Mouse (Mus musculus) liver, postnatal 0 days (tissue): ENCODE results near the gene Tmem191c. TPM values are rescaled to one million over a fixed set of nuclear protein-coding genes. Genes with fewer than 3 reads are reported as not detected.

Experiments
- ATAC-seq: fragments of 200-750 bp; cut with Nextera tagmentation; 2 replicates; pipeline ENCODE4 v1.8.0; 2017; ENCODE audit warnings: mild to moderate bottlenecking, moderate library complexity
- DNase-seq: peaks from one replicate; pipeline ENCODE4 v3.0.0-alpha.2; 2016
- H3K27ac ChIP-seq: fragments of 300-500 bp; sonication (generic); 2 replicates; pipeline ENCODE4 v1.5.1; 2014; ENCODE audit warnings: antibody characterized with exemption, moderate library complexity, mild to moderate bottlenecking, low read depth
- H3K27me3 ChIP-seq: fragments of 300-500 bp; sonication (generic); 2 replicates; pipeline ENCODE4 v1.6.1; 2014; ENCODE audit warnings: low read length, control low read depth, mixed read lengths; ENCODE audit not compliant: insufficient read depth
- H3K36me3 ChIP-seq: fragments of 300-500 bp; sonication (generic); replicated peaks from 2 replicates; pipeline ENCODE4 v1.6.1; 2014; ENCODE audit warnings: mild to moderate bottlenecking, control low read depth, low read length, moderate library complexity, mixed read lengths; ENCODE audit not compliant: insufficient read depth
- H3K4me1 ChIP-seq: fragments of 300-500 bp; sonication (generic); 2 replicates; pipeline ENCODE4 v1.6.1; 2014; ENCODE audit warnings: antibody characterized with exemption, mild to moderate bottlenecking, control low read depth; ENCODE audit not compliant: insufficient read depth
- H3K4me2 ChIP-seq: fragments of 300-500 bp; sonication (generic); 2 replicates; pipeline ENCODE4 v1.6.1; 2014; ENCODE audit warnings: low read depth, mild to moderate bottlenecking, low read length, moderate library complexity, mixed read lengths
- H3K4me3 ChIP-seq: fragments of 300-500 bp; sonication (generic); 2 replicates; pipeline ENCODE4 v1.5.1; 2014; ENCODE audit warnings: low read depth, low read length
- H3K9ac ChIP-seq: fragments of 300-500 bp; sonication (generic); replicated peaks from 2 replicates; pipeline ENCODE4 v1.6.1; 2014; ENCODE audit warnings: mild to moderate bottlenecking, moderate library complexity
- H3K9me3 ChIP-seq: fragments of 300-500 bp; sonication (generic); 2 replicates; pipeline ENCODE4 v1.6.1; 2016; ENCODE audit warnings: mild to moderate bottlenecking, control low read depth, low read length, mixed read lengths
- CTCF ChIP-seq: sonication (generic); IDR thresholded peaks from 2 replicates; pipeline ENCODE4 v1.5.1; 2016; ENCODE audit warnings: antibody characterized with exemption, low read depth
- EP300 ChIP-seq: IDR thresholded peaks from 2 replicates; pipeline ENCODE4 v1.6.1; 2016; ENCODE audit warnings: antibody characterized with exemption, low read depth, mild to moderate bottlenecking
- WGBS: fragments of 180-500 bp; shearing (Covaris S2); extraction: QIAGEN DNeasy Blood & Tissue Kit; methylation state at CpG from one replicate; pipeline ENCODE4 v1.1.7; 2014; ENCODE audit not compliant: insufficient replicate concordance; 5-methylcytosine and 5-hydroxymethylcytosine counted together
- polyA plus RNA-seq: library from polyadenylated mRNA; unstranded; fragments of >200 nt; fragmentation: Nextera tagmentation; extraction: Ambion mirVana; gene quantifications from 2 replicates; pipeline ENCODE4 v1.2.1, GENCODE M21; 2015

The Tmem191c gene
- polyA plus RNA-seq, 1 experiment from 2014 or later: 2.7 TPM

- Histone ChIP-seq H3K4me2 (peak overlapping the region; percentile 22; the same call in 1 of the 2 replicates), H3K9ac (no peak overlapping the region), H3K9me3 (no peaks in the 10 kb centered on the region), H3K36me3 (no peaks in the 10 kb centered on the region), H3K4me1 (peaks cover 49% of the 10 kb centered on the region), H3K4me3 (no peak overlapping the region), H3K27ac (no peak overlapping the region), H3K27me3 (no peaks in the 10 kb centered on the region)
- no peak for TF ChIP-seq CTCF
- peak; percentile 16; the same call in 1 of the 2 replicates for TF ChIP-seq EP300
- ATAC-seq (peak; percentile 32; the same call in 1 of the 2 replicates), DNase-seq (peak; percentile 20)
- WGBS: 21% methylated on average over 6 of the region's 6 CpGs
Measured at GRCm38 (mm10) chr16:17249135-17249534, 26.7 kb upstream of the Tmem191c start.

GRCm38 (mm10) chr16:17251539-17251938 is 24.3 kb upstream of the Tmem191c start:
- TF ChIP-seq EP300: no peak
- no peak for TF ChIP-seq CTCF
- Histone ChIP-seq H3K36me3 (0 out of 2 replicates have a peak, but pooled peaks cover 2% of the 10 kb centered on the region), H3K4me3 (no peak overlapping the region), H3K27me3 (no peaks in the 10 kb centered on the region), H3K9me3 (no peaks in the 10 kb centered on the region), H3K9ac (no peak overlapping the region), H3K4me1 (peaks cover 52% of the 10 kb centered on the region), H3K4me2 (peak overlapping the region; percentile 41; the same call in 1 of the 2 replicates), H3K27ac (0 out of 2 replicates have a peak overlapping the region, but pooled peaks have one; percentile 16)
- WGBS: 42% methylated on average over 3 of the region's 3 CpGs
- peak; percentile 87 for DNase-seq
- ATAC-seq: peak; percentile 57

GRCm38 (mm10) chr16:17252086-17252726 is 23.7 kb upstream of the Tmem191c start:
- no peak for DNase-seq
- H3K27ac ChIP-seq: 0 out of 2 replicates have a peak overlapping the region, but pooled peaks have one; percentile 16
- H3K27me3 ChIP-seq: no peaks in the 10 kb centered on the region
- TF ChIP-seq CTCF (no peak), EP300 (peak; percentile 91)
- ATAC-seq: peak; percentile 76
- no peak overlapping the region for H3K9ac ChIP-seq
- no peaks in the 10 kb centered on the region for H3K9me3 ChIP-seq
- WGBS: 50% methylated on average over 3 of the region's 3 CpGs
- peaks cover 50% of the 10 kb centered on the region for H3K4me1 ChIP-seq
- peak overlapping the region; percentile 41 for H3K4me2 ChIP-seq
- no peak overlapping the region for H3K4me3 ChIP-seq
- H3K36me3 ChIP-seq: peaks cover 2% of the 10 kb centered on the region; the same call in 1 of the 2 replicates

- H3K4me2 ChIP-seq: 0 out of 2 replicates have a peak overlapping the region, but pooled peaks have one; percentile 12
- ATAC-seq: no peak
- H3K4me1 ChIP-seq: peaks cover 44% of the 10 kb centered on the region
- peaks cover 3% of the 10 kb centered on the region; the same call in 1 of the 2 replicates for H3K36me3 ChIP-seq
- TF ChIP-seq EP300 (no peak), CTCF (no peak)
- no peak overlapping the region for H3K9ac ChIP-seq
- H3K4me3 ChIP-seq: no peak overlapping the region
- H3K9me3 ChIP-seq: no peaks in the 10 kb centered on the region
- peak; percentile 21 for DNase-seq
- no peaks in the 10 kb centered on the region for H3K27me3 ChIP-seq
- H3K27ac ChIP-seq: no peak overlapping the region
- WGBS: 64% methylated on average over 7 of the region's 7 CpGs
Measured at GRCm38 (mm10) chr16:17252841-17253240, 23.0 kb upstream of the Tmem191c start.

GRCm38 (mm10) chr16:17254005-17254597 is 21.8 kb upstream of the Tmem191c start:
- H3K9ac ChIP-seq: no peak overlapping the region
- H3K4me1 ChIP-seq: peaks cover 41% of the 10 kb centered on the region
- WGBS: 67% methylated on average over 4 of the region's 4 CpGs
- no peaks in the 10 kb centered on the region for H3K9me3 ChIP-seq
- no peaks in the 10 kb centered on the region for H3K27me3 ChIP-seq
- no peak overlapping the region for H3K4me2 ChIP-seq
- no peak overlapping the region for H3K4me3 ChIP-seq
- peaks cover 10% of the 10 kb centered on the region for H3K36me3 ChIP-seq
- ATAC-seq (no peak), DNase-seq (peak; percentile 20)
- TF ChIP-seq CTCF (no peak), EP300 (no peak)
- no peak overlapping the region for H3K27ac ChIP-seq

- no peak overlapping the region for H3K4me3 ChIP-seq
- DNase-seq (no peak), ATAC-seq (no peak)
- H3K4me1 ChIP-seq: peaks cover 33% of the 10 kb centered on the region
- peaks cover 10% of the 10 kb centered on the region for H3K36me3 ChIP-seq
- no peak overlapping the region for H3K4me2 ChIP-seq
- no peaks in the 10 kb centered on the region for H3K27me3 ChIP-seq
- no peaks in the 10 kb centered on the region for H3K9me3 ChIP-seq
- H3K27ac ChIP-seq: no peak overlapping the region
- TF ChIP-seq EP300: no peak
- TF ChIP-seq CTCF: no peak
- H3K9ac ChIP-seq: no peak overlapping the region
- WGBS: 59% methylated on average over 2 of the region's 2 CpGs
Measured at GRCm38 (mm10) chr16:17255270-17255669, 20.6 kb upstream of the Tmem191c start.
